ENCODE assay signal across 8 mouse cellular contexts in genomic region chr10:8323304-8323765, GRCm38 (mm10).
DNase-seq lines count a peak whose midpoint lies in the region; ATAC-seq and TF ChIP-seq lines count a peak whose summit lies in the region.

No protein-coding gene starts in this region.

- peak; percentile 65 to 70 for DNase-seq in CD8-positive naive resting alpha-beta T cell, adult 2 months (ENCODE audit: low read depth in 2 of 2, low spot score in 2 of 2)
- peak; percentile 39 to 91 for DNase-seq in adrenal gland, adult (ENCODE audit: inconsistent age in 2 of 2, low spot score in 1 of 2)
- peak; percentile 57 for DNase-seq in embryo, embryonic 10 days (ENCODE audit: low spot score)
- peak; percentile 34 to 45 for DNase-seq in heart, adult 9 months (ENCODE audit: low spot score in 2 of 2)
- peak; percentile 37 to 86 for DNase-seq in layer of hippocampus, adult 2 months (ENCODE audit: low spot score in 2 of 2)
- DNase-seq in lung, postnatal 4 days, result peak; percentile 66 to 72
- peak; percentile 47 for DNase-seq in right cerebral cortex, postnatal 25 days

- no peak overlapping the region for H3K27ac ChIP-seq in layer of hippocampus, adult 2 months

- H3K4me3 ChIP-seq in layer of hippocampus, adult 2 months, result no peak overlapping the region

- TF ChIP-seq CTCF in layer of hippocampus, adult 2 months (conservative IDR thresholded peaks at IDR 0.05), result peak; percentile 94

- ATAC-seq in megakaryocyte, adult 5-6 weeks (ENCODE audit: poor library complexity, severe bottlenecking), result no peak
